Mouse (Mus musculus) limb, embryonic 13.5 days (tissue): ENCODE measurements around the gene Aph1c. TPM values are rescaled to one million over a fixed set of nuclear protein-coding genes. Genes with fewer than 3 reads are reported as not detected.

ENCODE experiments used
- ATAC-seq: fragments of 200-750 bp; cut with Nextera tagmentation; 2 replicates; pipeline ENCODE4 v1.8.0; 2017; ENCODE audit warnings: low read depth, moderate number of reproducible peaks, moderate TSS enrichment; ENCODE audit not compliant: low FRiP score
- H3K27ac ChIP-seq: fragments of 300-500 bp; sonication (generic); 2 replicates; pipeline ENCODE4 v1.5.1; 2015; ENCODE audit warnings: inconsistent platforms, mild to moderate bottlenecking, moderate library complexity
- H3K27me3 ChIP-seq: fragments of 300-500 bp; sonication (generic); 2 replicates; pipeline ENCODE4 v1.6.1; 2015; ENCODE audit warnings: mild to moderate bottlenecking, inconsistent platforms
- H3K36me3 ChIP-seq: fragments of 300-500 bp; sonication (generic); 2 replicates; pipeline ENCODE4 v1.6.1; 2015; ENCODE audit warnings: inconsistent platforms, mild to moderate bottlenecking, moderate library complexity
- H3K4me1 ChIP-seq: fragments of 300-500 bp; sonication (generic); 2 replicates; pipeline ENCODE4 v1.6.1; 2015; ENCODE audit warnings: inconsistent platforms
- H3K4me2 ChIP-seq: fragments of 300-500 bp; sonication (generic); replicated peaks from 2 replicates; pipeline ENCODE4 v1.6.1; 2015; ENCODE audit warnings: inconsistent platforms, mild to moderate bottlenecking, moderate library complexity
- H3K4me3 ChIP-seq: fragments of 300-500 bp; sonication (generic); 2 replicates; pipeline ENCODE4 v1.5.1; 2015; ENCODE audit warnings: moderate library complexity, mild to moderate bottlenecking, inconsistent platforms
- H3K9ac ChIP-seq: fragments of 300-500 bp; sonication (generic); 2 replicates; pipeline ENCODE4 v1.6.1; 2015; ENCODE audit warnings: mild to moderate bottlenecking, inconsistent platforms
- H3K9me3 ChIP-seq: fragments of 300-500 bp; sonication (generic); 2 replicates; pipeline ENCODE4 v1.6.1; 2016; ENCODE audit warnings: inconsistent platforms
- WGBS: fragments of 180-500 bp; shearing (Covaris S2); methylation state at CpG from one replicate; pipeline ENCODE4 v1.1.7; 2015; 5-methylcytosine and 5-hydroxymethylcytosine counted together
- polyA plus RNA-seq: library from polyadenylated mRNA; unstranded; fragments of >200 nt; fragmentation: Nextera tagmentation; extraction: Ambion mirVana; gene quantifications from 2 replicates; pipeline ENCODE4 v1.2.1, GENCODE M21; 2015

The Aph1c gene
- polyA plus RNA-seq, 1 experiment from 2014 or later = 5.1 TPM

GRCm38 (mm10) chr9:66864708-66865107, 30.2 kb upstream of the Aph1c start:
- H3K9ac ChIP-seq = no peak overlapping the region
- no peak for ATAC-seq
- H3K4me1 ChIP-seq = peaks cover 23% of the 10 kb centered on the region
- 63% methylated on average over 3 of the region's 3 CpGs for WGBS
- no peaks in the 10 kb centered on the region for H3K27me3 ChIP-seq
- H3K4me3 ChIP-seq = no peak overlapping the region
- no peak overlapping the region for H3K27ac ChIP-seq
- no peaks in the 10 kb centered on the region for H3K9me3 ChIP-seq
- no peak overlapping the region for H3K4me2 ChIP-seq
- peaks cover 11% of the 10 kb centered on the region for H3K36me3 ChIP-seq

- Histone ChIP-seq H3K27ac (peak overlapping the region; percentile 45; the same call in 1 of the 2 replicates), H3K4me3 (no peak overlapping the region), H3K27me3 (no peaks in the 10 kb centered on the region), H3K4me1 (peaks cover 23% of the 10 kb centered on the region), H3K36me3 (peaks cover 17% of the 10 kb centered on the region), H3K9me3 (no peaks in the 10 kb centered on the region), H3K4me2 (no peak overlapping the region), H3K9ac (no peak overlapping the region)
- ATAC-seq = no peak
- 48% methylated on average over 3 of the region's 3 CpGs for WGBS
These were observed 28.9 kb upstream of the Aph1c start for GRCm38 (mm10) chr9:66863456-66863855.

DNA sequence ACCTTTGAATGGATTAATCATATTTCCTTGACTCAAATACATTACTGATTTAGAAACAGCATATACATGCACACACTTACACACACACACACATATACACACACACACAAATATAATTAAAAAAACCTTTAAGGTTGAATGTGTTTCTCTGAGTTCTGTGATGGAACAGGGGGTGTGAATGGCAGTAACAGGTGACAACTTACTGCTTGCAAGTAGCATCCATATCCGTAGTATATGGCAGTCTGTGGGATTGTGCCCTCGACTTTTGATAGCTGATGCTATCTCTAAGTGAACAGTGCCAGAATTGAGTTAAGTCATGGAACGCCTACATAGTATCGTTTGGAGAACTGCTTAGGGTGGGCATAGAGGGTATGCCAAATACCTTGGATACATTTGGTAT, 27.7 kb upstream of the Aph1c start:
- Histone ChIP-seq H3K9me3 (no peaks in the 10 kb centered on the region), H3K27ac (no peak overlapping the region), H3K36me3 (peaks cover 25% of the 10 kb centered on the region), H3K4me1 (peaks cover 30% of the 10 kb centered on the region), H3K4me2 (no peak overlapping the region), H3K4me3 (no peak overlapping the region), H3K27me3 (no peaks in the 10 kb centered on the region), H3K9ac (no peak overlapping the region)
- WGBS = 89% methylated on average over 4 of the region's 4 CpGs
- ATAC-seq = no peak

DNA sequence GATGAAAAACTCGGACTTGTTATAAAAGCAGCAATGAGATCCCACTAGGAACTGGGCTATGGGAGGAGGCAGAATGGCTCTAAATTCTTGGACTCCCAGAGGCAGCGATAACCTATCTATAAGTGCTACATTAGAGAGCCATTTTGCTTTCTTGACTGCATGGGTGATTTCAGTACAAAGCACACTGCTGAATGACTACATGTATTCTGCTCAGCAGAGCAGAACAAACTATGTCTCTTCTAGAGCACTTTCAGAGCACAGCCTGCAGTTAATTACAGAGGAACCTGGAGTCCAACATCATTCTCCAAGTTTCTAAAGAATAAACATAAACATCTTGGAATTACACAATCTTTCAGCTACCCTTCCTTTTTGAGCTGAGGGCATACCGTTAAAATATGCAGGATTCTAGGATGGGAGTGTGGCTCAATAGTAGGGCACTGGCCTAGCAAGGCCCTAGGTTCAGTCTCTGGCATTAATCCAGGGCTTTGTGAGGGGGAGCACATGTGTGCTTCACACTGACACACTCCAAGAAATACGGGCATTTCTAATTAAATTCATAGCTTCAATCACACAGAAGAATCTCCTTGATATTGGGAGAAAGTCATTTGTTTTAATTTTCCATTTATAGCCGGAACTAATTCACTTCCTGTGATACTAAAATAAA, 26.7 kb upstream of the Aph1c start:
- H3K4me2 ChIP-seq = no peak overlapping the region
- WGBS = 69% methylated on average over 5 of the region's 5 CpGs
- no peaks in the 10 kb centered on the region for H3K9me3 ChIP-seq
- no peaks in the 10 kb centered on the region for H3K27me3 ChIP-seq
- H3K27ac ChIP-seq = no peak overlapping the region
- no peak overlapping the region for H3K9ac ChIP-seq
- H3K4me3 ChIP-seq = no peak overlapping the region
- no peak for ATAC-seq
- peaks cover 31% of the 10 kb centered on the region for H3K4me1 ChIP-seq
- peaks cover 29% of the 10 kb centered on the region for H3K36me3 ChIP-seq

DNA sequence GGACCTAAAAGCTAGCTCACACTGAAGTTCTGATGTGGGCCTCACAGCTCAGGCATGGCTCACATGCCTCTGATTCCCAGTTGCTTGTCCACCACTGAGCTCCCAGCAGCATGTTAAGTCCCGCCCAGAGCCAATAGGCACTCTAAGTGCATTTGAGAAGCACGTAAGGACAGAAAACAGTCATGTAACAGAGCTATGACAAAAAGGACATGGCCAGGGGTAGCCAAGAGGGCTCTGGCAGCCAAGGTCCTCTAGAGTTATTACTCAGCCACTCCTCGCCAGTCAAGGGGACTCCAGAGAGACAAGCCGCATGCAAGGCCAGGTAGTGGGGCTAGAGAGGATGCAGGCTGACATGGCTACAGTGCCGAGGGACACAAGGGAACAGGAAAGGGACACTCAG, 25.0 kb upstream of the Aph1c start:
- WGBS = 88% methylated on average over 5 of the region's 5 CpGs
- Histone ChIP-seq H3K27me3 (no peaks in the 10 kb centered on the region), H3K4me2 (no peak overlapping the region), H3K9me3 (no peaks in the 10 kb centered on the region), H3K9ac (no peak overlapping the region), H3K4me1 (peaks cover 36% of the 10 kb centered on the region), H3K4me3 (no peak overlapping the region), H3K36me3 (peaks cover 31% of the 10 kb centered on the region), H3K27ac (no peak overlapping the region)
- ATAC-seq = no peak

DNA sequence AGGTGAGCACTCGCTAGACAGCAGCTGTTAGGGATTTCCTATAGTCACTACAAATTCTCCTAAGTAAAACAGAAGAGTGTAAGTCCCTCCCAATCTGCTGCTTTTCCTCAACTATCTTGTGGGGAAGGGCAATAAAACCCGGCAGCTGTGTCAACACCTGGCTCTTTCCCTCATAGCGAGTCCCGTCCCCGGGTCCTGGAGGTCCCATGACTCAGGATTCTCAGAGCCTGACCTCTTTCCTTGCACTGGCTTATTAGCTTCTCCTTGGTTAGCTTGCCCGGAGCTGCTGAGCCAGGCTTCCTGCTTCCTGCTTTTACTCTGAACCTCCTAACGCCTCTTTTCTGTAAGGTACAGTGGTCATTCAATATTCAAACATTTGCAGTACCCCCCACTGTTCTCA, 21.3 kb upstream of the Aph1c start:
- Histone ChIP-seq H3K27me3 (no peaks in the 10 kb centered on the region), H3K9ac (no peak overlapping the region), H3K4me2 (no peak overlapping the region), H3K9me3 (no peaks in the 10 kb centered on the region), H3K4me1 (peaks cover 17% of the 10 kb centered on the region), H3K36me3 (peaks cover 39% of the 10 kb centered on the region), H3K27ac (no peak overlapping the region), H3K4me3 (no peak overlapping the region)
- ATAC-seq = no peak
- WGBS = 34% methylated on average over 7 of the region's 7 CpGs

- H3K9me3 ChIP-seq = no peaks in the 10 kb centered on the region
- H3K27me3 ChIP-seq = no peaks in the 10 kb centered on the region
- H3K9ac ChIP-seq = no peak overlapping the region
- 68% methylated on average over 6 of the region's 6 CpGs for WGBS
- no peak overlapping the region for H3K4me3 ChIP-seq
- H3K4me2 ChIP-seq = no peak overlapping the region
- peaks cover 11% of the 10 kb centered on the region for H3K4me1 ChIP-seq
- no peak overlapping the region for H3K27ac ChIP-seq
- no peak for ATAC-seq
- H3K36me3 ChIP-seq = peaks cover 31% of the 10 kb centered on the region
These were observed 18.1 kb upstream of the Aph1c start for GRCm38 (mm10) chr9:66852592-66852991.

- Histone ChIP-seq H3K27me3 (no peaks in the 10 kb centered on the region), H3K9me3 (no peaks in the 10 kb centered on the region), H3K36me3 (peaks cover 39% of the 10 kb centered on the region), H3K9ac (no peak overlapping the region), H3K27ac (no peak overlapping the region), H3K4me2 (no peak overlapping the region), H3K4me3 (no peak overlapping the region), H3K4me1 (peaks cover 7% of the 10 kb centered on the region)
- ATAC-seq = no peak
- 79% methylated on average over 5 of the region's 5 CpGs for WGBS
These were observed 16.4 kb upstream of the Aph1c start for GRCm38 (mm10) chr9:66850966-66851365.

DNA sequence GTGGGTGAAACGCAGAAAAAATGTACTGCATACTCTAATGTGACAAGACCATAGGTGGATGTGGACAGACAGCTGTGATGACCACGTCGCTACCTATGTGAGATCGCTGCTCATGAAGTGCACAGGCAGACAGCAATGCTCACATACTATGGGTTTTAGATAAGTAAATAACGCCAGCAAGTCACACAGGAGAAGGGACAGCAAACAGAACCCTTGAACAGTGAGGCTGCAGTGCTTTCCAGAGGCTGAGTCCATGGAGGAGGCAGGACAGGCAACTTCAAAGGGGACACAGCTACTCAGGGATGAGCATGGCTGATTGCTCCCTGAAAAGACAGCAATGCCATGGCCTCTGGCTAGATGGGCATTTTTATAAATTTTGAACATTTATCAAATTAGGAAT, 12.3 kb upstream of the Aph1c start:
- no peaks in the 10 kb centered on the region for H3K4me1 ChIP-seq
- no peak overlapping the region for H3K27ac ChIP-seq
- H3K36me3 ChIP-seq = peaks cover 41% of the 10 kb centered on the region
- no peak overlapping the region for H3K9ac ChIP-seq
- H3K4me2 ChIP-seq = no peak overlapping the region
- H3K27me3 ChIP-seq = no peaks in the 10 kb centered on the region
- H3K9me3 ChIP-seq = no peaks in the 10 kb centered on the region
- ATAC-seq = no peak
- 97% methylated on average over 5 of the region's 5 CpGs for WGBS
- H3K4me3 ChIP-seq = no peak overlapping the region

GRCm38 (mm10) chr9:66835097-66835480, 563 bp upstream of the Aph1c start:
- Histone ChIP-seq H3K9me3 (no peaks in the 10 kb centered on the region), H3K27me3 (peaks cover 7% of the 10 kb centered on the region; the same call in 1 of the 2 replicates), H3K4me1 (peaks cover 16% of the 10 kb centered on the region), H3K9ac (peak overlapping the region; percentile 60), H3K4me2 (peak overlapping the region; percentile 93), H3K36me3 (no peaks in the 10 kb centered on the region), H3K4me3 (peak overlapping the region; percentile 61), H3K27ac (no peak overlapping the region)
- ATAC-seq = peak; percentile 80
- under 1% methylated on average over 24 of the region's 24 CpGs for WGBS

DNA sequence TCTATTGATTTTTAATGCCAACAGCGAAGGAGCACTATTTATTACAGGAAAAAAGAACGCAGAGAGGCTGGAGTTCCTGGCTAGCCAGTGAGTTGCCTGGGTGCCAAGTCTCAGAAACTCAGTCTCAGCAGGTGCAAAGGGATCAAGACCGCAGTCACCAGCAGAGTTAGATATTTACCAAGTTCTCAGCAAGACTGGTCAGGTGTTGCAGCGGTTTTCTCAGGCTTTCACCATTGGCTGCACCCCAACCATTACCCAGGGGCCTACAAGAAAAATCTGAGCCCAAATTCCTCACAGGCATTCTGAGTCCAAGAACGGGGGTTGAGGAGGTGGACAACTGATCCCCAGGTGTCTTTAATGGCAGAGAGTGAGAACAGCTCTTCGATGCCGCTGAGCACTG, 675 bp downstream of the Aph1c start:
- Histone ChIP-seq H3K4me3 (peak overlapping the region; percentile 61), H3K36me3 (no peaks in the 10 kb centered on the region), H3K9ac (peak overlapping the region; percentile 59; the same call in 1 of the 2 replicates), H3K9me3 (no peaks in the 10 kb centered on the region), H3K4me1 (peaks cover 16% of the 10 kb centered on the region), H3K27ac (no peak overlapping the region), H3K27me3 (peaks cover 7% of the 10 kb centered on the region; the same call in 1 of the 2 replicates), H3K4me2 (peak overlapping the region; percentile 93)
- 21% methylated on average over 7 of the region's 7 CpGs for WGBS
- ATAC-seq = no peak

DNA sequence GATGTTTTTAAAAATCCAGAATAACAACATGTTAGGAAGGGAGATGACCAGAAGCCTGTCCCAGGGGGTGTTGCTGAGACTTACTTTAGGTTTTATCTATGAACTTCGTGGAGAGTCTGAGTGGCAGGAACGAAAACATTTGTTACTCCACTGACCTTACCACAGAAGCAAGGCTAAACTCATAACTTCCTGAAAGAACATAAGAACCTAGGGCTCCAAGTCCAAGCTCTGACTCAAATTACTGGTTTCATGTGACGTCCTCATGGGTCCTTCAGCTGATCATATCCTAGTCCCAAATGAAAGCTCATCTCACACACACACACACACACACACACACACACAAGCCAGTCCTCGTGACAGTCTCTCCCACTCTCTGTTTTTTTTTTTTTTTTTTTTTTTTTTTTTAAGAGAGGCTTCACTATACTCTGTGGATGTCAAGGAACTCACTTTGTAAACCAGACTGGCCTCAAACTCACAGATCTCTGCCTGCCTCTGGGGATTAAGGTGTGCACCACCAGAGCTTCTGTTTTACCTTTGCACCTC, 2.1 kb downstream of the Aph1c start:
- no peak overlapping the region for H3K9ac ChIP-seq
- H3K4me3 ChIP-seq = no peak overlapping the region
- no peak overlapping the region for H3K4me2 ChIP-seq
- H3K36me3 ChIP-seq = no peaks in the 10 kb centered on the region
- no peak for ATAC-seq
- H3K9me3 ChIP-seq = no peaks in the 10 kb centered on the region
- 60% methylated on average over 4 of the region's 4 CpGs for WGBS
- peaks cover 16% of the 10 kb centered on the region for H3K4me1 ChIP-seq
- no peak overlapping the region for H3K27ac ChIP-seq
- peaks cover 7% of the 10 kb centered on the region; the same call in 1 of the 2 replicates for H3K27me3 ChIP-seq

GRCm38 (mm10) chr9:66825990-66826389, 8.5 kb downstream of the Aph1c start:
- Histone ChIP-seq H3K9me3 (no peaks in the 10 kb centered on the region), H3K36me3 (no peaks in the 10 kb centered on the region), H3K9ac (no peak overlapping the region), H3K4me1 (no peaks in the 10 kb centered on the region), H3K4me2 (no peak overlapping the region), H3K27ac (no peak overlapping the region), H3K27me3 (no peaks in the 10 kb centered on the region), H3K4me3 (no peak overlapping the region)
- WGBS = 31% methylated on average over 1 of the region's 1 CpGs
- no peak for ATAC-seq
